Mouse (Mus musculus) kidney, embryonic 16.5 days (tissue): Measurements from ENCODE around the gene Apoe. TPM values are rescaled to one million over a fixed set of nuclear protein-coding genes. Genes with fewer than 3 reads are reported as not detected.
A peak's percentile ranks its signal among the peaks of the same experiment; 100 is the strongest.

ENCODE experiments used
- ATAC-seq: fragments of 200-750 bp; cut with Nextera tagmentation; 2 replicates; pipeline ENCODE4 v1.8.0; 2017; ENCODE audit warnings: moderate TSS enrichment; ENCODE audit not compliant: low FRiP score, low TSS enrichment
- H3K27ac ChIP-seq: fragments of 300-500 bp; sonication (generic); 2 replicates; pipeline ENCODE4 v1.5.1; 2014; ENCODE audit warnings: low read length
- H3K27me3 ChIP-seq: fragments of 300-500 bp; sonication (generic); 2 replicates; pipeline ENCODE4 v1.6.1; 2014; ENCODE audit warnings: low read length, control low read depth, mixed read lengths; ENCODE audit not compliant: insufficient read depth
- H3K36me3 ChIP-seq: fragments of 300-500 bp; sonication (generic); 2 replicates; pipeline ENCODE4 v1.6.1; 2014; ENCODE audit warnings: low read length, control low read depth, mixed read lengths; ENCODE audit not compliant: insufficient read depth
- H3K4me1 ChIP-seq: fragments of 300-500 bp; sonication (generic); 2 replicates; pipeline ENCODE4 v1.6.1; 2014; ENCODE audit warnings: low read length, control low read depth, mixed read lengths; ENCODE audit not compliant: insufficient read depth
- H3K4me2 ChIP-seq: fragments of 300-500 bp; sonication (generic); replicated peaks from 2 replicates; pipeline ENCODE4 v1.6.1; 2014; ENCODE audit warnings: low read depth, low read length
- H3K4me3 ChIP-seq: fragments of 300-500 bp; sonication (generic); 2 replicates; pipeline ENCODE4 v1.5.1; 2014; ENCODE audit warnings: mild to moderate bottlenecking, low read length
- H3K9ac ChIP-seq: fragments of 300-500 bp; sonication (generic); replicated peaks from 2 replicates; pipeline ENCODE4 v1.6.1; 2014; ENCODE audit warnings: low read length
- H3K9me3 ChIP-seq: fragments of 300-500 bp; sonication (generic); 2 replicates; pipeline ENCODE4 v1.6.1; 2016; ENCODE audit warnings: low read length, control low read depth
- WGBS: fragments of 180-500 bp; shearing (Covaris S2); extraction: QIAGEN DNeasy Blood & Tissue Kit; methylation state at CpG from one replicate; pipeline ENCODE4 v1.1.7; 2014; 5-methylcytosine and 5-hydroxymethylcytosine counted together
- polyA plus RNA-seq: library from polyadenylated mRNA; unstranded; fragments of >200 nt; fragmentation: Nextera tagmentation; extraction: Ambion mirVana; gene quantifications from 2 replicates; pipeline ENCODE4 v1.2.1, GENCODE M21; 2015

The Apoe gene
- polyA plus RNA-seq, 1 experiment from 2014 or later: 312 TPM

DNA sequence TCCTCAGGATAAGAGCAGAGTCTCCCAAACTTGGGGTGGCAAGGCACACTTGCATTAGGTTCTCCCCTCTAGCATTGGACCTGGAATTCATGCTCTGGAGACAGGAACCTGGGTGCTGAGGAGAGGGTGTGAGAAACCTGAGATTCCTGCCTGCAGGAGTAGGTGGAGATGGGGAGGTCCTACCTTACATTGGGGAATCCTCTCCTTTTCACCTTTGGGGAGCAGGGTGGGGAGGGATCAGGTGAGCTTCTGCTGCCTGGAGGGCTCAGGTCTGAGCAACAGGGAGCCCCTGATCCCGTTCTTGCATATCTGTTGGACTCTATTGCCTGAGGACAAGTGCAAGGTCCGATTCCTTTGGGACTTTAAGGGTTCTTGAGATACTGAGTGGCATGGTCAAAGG lies 17.8 kb upstream of the Apoe start:
- peaks cover 58% of the 10 kb centered on the region for H3K36me3 ChIP-seq
- H3K27me3 ChIP-seq: no peaks in the 10 kb centered on the region
- H3K4me2 ChIP-seq: peak overlapping the region; percentile 72; the same call in 1 of the 2 replicates
- H3K4me1 ChIP-seq: peaks cover 22% of the 10 kb centered on the region
- H3K4me3 ChIP-seq: no peak overlapping the region
- peaks cover 12% of the 10 kb centered on the region for H3K9me3 ChIP-seq
- 91% methylated on average over 2 of the region's 2 CpGs for WGBS
- peak overlapping the region; percentile 83; the same call in 1 of the 2 replicates for H3K27ac ChIP-seq
- no peak for ATAC-seq
- 0 out of 2 replicates have a peak overlapping the region, but pooled peaks have one; percentile 52 for H3K9ac ChIP-seq

DNA sequence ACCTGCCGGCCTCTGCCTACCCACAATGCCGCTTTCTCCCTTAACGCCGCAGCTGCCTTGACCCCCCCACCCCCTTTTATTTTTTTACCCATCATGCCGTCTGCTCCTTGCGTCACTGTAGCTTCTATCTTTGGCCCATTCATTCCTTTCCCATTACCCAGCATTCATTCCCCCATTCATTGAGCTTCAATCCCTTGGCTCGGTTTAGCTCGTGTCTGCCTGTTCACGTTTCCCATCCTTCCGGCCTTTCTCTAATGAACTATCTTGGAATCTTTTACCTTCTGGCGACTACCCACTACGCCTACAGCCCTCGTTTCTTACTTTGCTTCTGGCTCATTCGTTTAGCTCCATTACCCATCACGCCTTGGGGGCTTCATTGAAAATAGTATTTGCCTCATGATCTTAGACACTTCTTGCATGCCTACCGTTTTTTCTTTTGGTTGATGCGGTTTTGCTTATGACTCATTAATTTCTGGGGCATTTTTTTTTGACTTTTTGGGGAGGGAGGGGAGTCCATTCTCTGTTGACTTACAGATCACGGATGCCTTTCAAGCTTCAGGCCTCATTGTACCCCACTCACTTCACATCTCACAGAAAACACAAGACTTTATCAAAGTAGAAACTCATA lies 17.2 kb upstream of the Apoe start:
- 6% methylated on average over 18 of the region's 18 CpGs for WGBS
- no peak for ATAC-seq
- peaks cover 22% of the 10 kb centered on the region for H3K4me1 ChIP-seq
- H3K27ac ChIP-seq: peak overlapping the region; percentile 83
- H3K4me2 ChIP-seq: peak overlapping the region; percentile 72
- H3K4me3 ChIP-seq: peak overlapping the region; percentile 81
- H3K27me3 ChIP-seq: no peaks in the 10 kb centered on the region
- H3K9me3 ChIP-seq: peaks cover 7% of the 10 kb centered on the region
- H3K36me3 ChIP-seq: peaks cover 58% of the 10 kb centered on the region
- peak overlapping the region; percentile 52 for H3K9ac ChIP-seq

DNA sequence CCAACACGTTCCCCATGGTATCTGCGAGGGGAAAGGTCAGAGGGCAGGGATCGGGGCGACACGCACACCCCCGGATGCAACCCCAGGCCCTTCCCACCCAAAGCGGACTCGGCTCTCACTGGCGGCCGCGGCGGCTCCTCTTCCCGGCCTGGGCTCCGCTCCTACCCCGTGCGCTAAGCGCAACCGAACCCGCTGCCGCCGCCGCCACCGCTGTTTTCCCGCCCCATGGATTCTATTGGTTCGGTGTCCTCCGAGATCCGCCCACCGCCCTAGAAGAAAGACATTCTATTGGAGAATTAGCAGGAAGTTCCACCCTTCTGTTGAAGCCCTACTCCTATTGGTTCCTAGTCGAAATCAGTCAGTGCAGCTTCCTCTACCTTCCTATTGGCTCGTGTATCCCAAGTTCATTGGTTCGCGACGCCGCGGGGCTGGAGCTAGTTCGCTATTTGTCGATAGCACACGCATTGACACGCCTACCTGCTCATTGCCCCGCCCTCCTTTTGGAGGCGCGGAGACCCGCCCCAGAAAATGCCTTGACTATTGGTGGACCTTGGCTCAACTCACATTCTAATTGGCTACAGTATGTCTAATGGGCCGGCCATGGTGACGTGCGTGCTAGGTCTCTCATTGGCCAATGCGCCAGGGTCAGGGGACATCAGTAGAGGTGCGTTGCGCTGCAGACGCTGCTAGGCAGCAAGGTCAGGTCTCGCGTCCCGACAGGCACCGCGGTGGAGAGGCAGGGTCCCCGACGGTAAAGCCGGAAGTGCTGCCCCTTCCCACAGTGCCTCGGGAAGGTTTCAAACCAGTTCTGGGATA lies 16.5 kb upstream of the Apoe start, which contains the start of gene Tomm40:
Tomm40 (minus strand) TSS at position 200 of the 816 bp plus-strand sequence.
- H3K4me3 ChIP-seq: peak within 1 kb of the TSS; percentile 81
- ATAC-seq: peak; percentile 100
- H3K27ac ChIP-seq: peak within 1 kb of the TSS; percentile 83
- H3K9ac ChIP-seq: peak within 1 kb of the TSS; percentile 95
- peaks cover under 1% of the 10 kb centered on the region for H3K9me3 ChIP-seq
- WGBS: under 1% methylated on average over 59 of the region's 59 CpGs
- H3K27me3 ChIP-seq: no peaks in the 10 kb centered on the region
- peaks cover 56% of the 10 kb centered on the region for H3K36me3 ChIP-seq
- H3K4me2 ChIP-seq: peak within 1 kb of the TSS; percentile 79
- H3K4me1 ChIP-seq: peaks cover 22% of the 10 kb centered on the region

DNA sequence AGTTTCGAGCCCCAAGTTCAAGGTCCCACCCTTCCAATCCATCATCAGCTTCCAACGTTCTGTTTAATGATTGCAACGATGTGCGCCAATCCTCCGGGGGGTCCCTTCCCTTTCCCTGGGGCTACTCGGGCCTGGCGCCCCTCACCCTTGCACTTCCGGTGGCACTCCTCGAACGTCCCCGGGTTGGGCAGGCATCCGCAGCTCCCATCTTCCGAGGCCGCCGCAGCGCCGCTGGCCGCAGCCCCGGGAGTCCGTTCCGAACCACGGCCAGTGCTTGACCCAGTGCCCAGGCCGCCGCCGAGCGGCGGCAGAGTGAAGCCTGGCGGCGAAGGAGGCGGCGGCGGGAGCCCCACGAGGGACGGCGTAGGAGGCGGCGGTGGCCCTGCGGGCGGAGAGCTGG lies 15.8 kb upstream of the Apoe start:
- ATAC-seq: no peak
- Histone ChIP-seq H3K27me3 (no peaks in the 10 kb centered on the region), H3K4me1 (peaks cover 22% of the 10 kb centered on the region), H3K9me3 (no peaks in the 10 kb centered on the region), H3K9ac (peak overlapping the region; percentile 95), H3K4me3 (peak overlapping the region; percentile 81), H3K27ac (peak overlapping the region; percentile 64), H3K4me2 (peak overlapping the region; percentile 79), H3K36me3 (peaks cover 55% of the 10 kb centered on the region)
- under 1% methylated on average over 39 of the region's 39 CpGs for WGBS

DNA sequence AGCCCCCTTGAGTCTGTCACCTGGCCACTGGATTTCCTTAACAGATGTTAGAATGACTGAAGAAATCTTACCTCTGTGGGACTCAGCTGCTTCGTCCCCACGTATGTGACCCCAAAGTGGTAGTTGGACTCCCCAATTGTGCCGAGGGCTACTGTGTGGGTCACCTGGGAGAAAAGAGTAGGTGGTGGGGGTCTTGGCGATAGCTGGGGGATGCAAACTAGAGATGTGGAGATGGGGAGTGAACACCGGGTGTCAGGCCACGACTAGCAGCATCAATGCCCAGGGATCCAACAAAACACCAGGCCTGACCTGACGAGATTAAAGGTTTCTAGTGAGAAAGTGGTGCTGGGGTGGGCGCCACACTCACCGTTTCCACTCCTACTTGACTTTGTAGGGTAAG lies 14.6 kb upstream of the Apoe start:
- 81% methylated on average over 9 of the region's 9 CpGs for WGBS

DNA sequence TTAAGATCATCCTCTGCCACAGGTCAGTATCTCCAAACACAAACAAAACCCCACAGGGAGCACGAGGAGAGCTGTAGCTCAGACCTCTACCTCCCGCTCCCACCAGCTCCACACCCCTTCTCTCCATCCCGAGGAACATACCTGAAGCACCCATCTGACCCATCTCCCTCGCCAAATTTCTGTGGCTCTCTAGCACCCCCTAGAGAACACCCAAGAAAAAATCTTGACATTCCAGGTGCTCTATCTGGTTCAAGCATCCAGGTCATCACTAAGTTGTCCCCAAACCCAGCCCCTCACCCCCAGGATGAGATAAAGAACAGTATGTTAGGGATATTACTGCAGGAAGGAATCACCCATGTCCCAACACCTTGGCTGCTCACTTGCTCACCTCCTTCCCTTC lies 14.2 kb upstream of the Apoe start:
- H3K4me3 ChIP-seq: no peak overlapping the region
- no peak overlapping the region for H3K9ac ChIP-seq
- peaks cover 22% of the 10 kb centered on the region for H3K4me1 ChIP-seq
- 49% methylated on average over 4 of the region's 4 CpGs for WGBS
- no peaks in the 10 kb centered on the region for H3K9me3 ChIP-seq
- peaks cover 57% of the 10 kb centered on the region for H3K36me3 ChIP-seq
- H3K27ac ChIP-seq: no peak overlapping the region
- ATAC-seq: no peak
- H3K27me3 ChIP-seq: no peaks in the 10 kb centered on the region
- no peak overlapping the region for H3K4me2 ChIP-seq

More for the DNA sequence above, 14.6 kb upstream of the Apoe start:
- ATAC-seq: no peak
- Histone ChIP-seq H3K27me3 (no peaks in the 10 kb centered on the region), H3K4me2 (no peak overlapping the region), H3K4me3 (no peak overlapping the region), H3K36me3 (peaks cover 58% of the 10 kb centered on the region), H3K27ac (no peak overlapping the region), H3K4me1 (peaks cover 22% of the 10 kb centered on the region), H3K9ac (no peak overlapping the region), H3K9me3 (no peaks in the 10 kb centered on the region)

DNA sequence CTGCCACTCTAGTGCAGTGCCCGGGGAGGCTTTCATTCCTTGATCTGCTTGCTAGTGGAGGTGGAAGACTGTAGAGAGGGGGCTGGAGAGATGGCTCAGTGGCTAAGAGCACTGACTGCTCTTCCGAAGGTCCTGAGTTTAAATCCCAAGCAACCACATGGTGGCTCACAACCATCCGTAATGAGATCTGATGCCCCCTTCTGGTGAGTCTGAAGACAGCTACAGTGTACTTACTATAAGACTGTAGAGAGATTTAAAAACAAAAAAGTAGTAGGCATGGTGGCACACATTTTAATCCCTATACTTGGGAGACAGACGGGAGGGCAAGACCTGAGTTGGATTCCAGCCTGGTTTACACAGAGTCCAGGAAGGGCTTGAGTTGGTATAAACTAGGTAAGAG lies 13.4 kb upstream of the Apoe start:
- Histone ChIP-seq H3K36me3 (peaks cover 62% of the 10 kb centered on the region), H3K27me3 (no peaks in the 10 kb centered on the region)

GRCm38 (mm10) chr7:19710650-19711049 lies 11.7 kb upstream of the Apoe start:
- Histone ChIP-seq H3K27me3 (no peaks in the 10 kb centered on the region), H3K9ac (no peak overlapping the region), H3K36me3 (peaks cover 65% of the 10 kb centered on the region), H3K9me3 (no peaks in the 10 kb centered on the region), H3K4me3 (no peak overlapping the region), H3K27ac (no peak overlapping the region), H3K4me2 (no peak overlapping the region), H3K4me1 (peaks cover 14% of the 10 kb centered on the region)
- no peak for ATAC-seq
- WGBS: 86% methylated on average over 10 of the region's 10 CpGs

More for the DNA sequence above, 13.4 kb upstream of the Apoe start:
- WGBS: 84% methylated on average over 4 of the region's 4 CpGs
- Histone ChIP-seq H3K9ac (no peak overlapping the region), H3K9me3 (no peaks in the 10 kb centered on the region), H3K4me1 (peaks cover 22% of the 10 kb centered on the region), H3K27ac (no peak overlapping the region), H3K4me2 (no peak overlapping the region), H3K4me3 (no peak overlapping the region)
- ATAC-seq: no peak

DNA sequence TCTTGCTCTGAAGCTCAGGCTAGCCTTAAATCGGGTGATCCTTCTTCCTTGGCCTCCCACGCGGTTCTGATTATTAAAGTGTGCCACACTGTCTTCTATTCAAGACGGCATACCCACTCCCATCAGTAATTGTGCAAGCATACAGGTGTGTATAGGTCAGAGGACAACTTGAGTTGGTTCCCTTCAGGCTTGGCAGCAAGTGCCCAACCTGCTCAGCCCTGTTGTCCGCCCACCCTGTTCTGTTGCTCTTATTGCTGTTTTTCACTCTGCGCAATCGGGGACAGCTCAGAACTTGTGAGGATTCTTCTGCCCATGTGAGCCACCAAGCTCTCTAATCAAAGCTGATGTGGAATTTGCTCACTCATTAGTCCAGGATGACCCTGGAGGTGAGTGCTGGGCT lies 6.3 kb upstream of the Apoe start:
- H3K36me3 ChIP-seq: peaks cover 65% of the 10 kb centered on the region

DNA sequence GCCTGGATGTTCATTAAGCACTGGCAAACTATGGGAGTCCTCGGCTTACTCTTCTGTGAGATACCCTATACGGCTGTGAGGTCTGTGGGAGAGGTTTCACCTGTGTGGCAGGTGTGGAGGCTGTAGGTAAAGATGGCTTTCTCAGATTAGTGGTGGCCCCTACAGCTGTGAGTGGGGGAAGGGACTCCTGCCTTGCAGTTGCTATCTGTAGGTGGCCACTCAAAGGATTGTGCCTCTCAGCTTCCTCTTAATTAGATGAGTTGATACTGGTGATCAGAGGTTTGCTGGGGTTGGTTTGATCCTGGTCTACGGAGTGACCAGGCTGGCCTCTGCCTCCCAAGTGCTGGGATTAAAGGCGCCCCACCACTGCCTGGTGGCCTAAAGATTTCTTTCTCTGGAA lies 5.5 kb upstream of the Apoe start:
- Histone ChIP-seq H3K36me3 (peaks cover 59% of the 10 kb centered on the region), H3K27ac (no peak overlapping the region)

More for the DNA sequence above, 6.3 kb upstream of the Apoe start:
- H3K9ac ChIP-seq: no peak overlapping the region
- H3K27me3 ChIP-seq: no peaks in the 10 kb centered on the region
- no peaks in the 10 kb centered on the region for H3K9me3 ChIP-seq
- ATAC-seq: no peak
- 97% methylated on average over 7 of the region's 7 CpGs for WGBS
- H3K4me2 ChIP-seq: no peak overlapping the region
- H3K27ac ChIP-seq: no peak overlapping the region
- peaks cover 6% of the 10 kb centered on the region; the same call in 1 of the 2 replicates for H3K4me1 ChIP-seq
- no peak overlapping the region for H3K4me3 ChIP-seq

More for the DNA sequence above, 5.5 kb upstream of the Apoe start:
- H3K9ac ChIP-seq: no peak overlapping the region
- WGBS: 90% methylated on average over 4 of the region's 4 CpGs
- H3K4me3 ChIP-seq: no peak overlapping the region
- H3K9me3 ChIP-seq: no peaks in the 10 kb centered on the region
- no peaks in the 10 kb centered on the region for H3K27me3 ChIP-seq
- ATAC-seq: no peak
- peaks cover 9% of the 10 kb centered on the region for H3K4me1 ChIP-seq
- no peak overlapping the region for H3K4me2 ChIP-seq
